Mouse (Mus musculus) cerebellum, adult 9-10 months (tissue): ENCODE data around the gene Insr.

Experiments
- DNase-seq: peaks from one replicate; pipeline ENCODE4 v3.0.0; 2022

Gene Insr

DNA sequence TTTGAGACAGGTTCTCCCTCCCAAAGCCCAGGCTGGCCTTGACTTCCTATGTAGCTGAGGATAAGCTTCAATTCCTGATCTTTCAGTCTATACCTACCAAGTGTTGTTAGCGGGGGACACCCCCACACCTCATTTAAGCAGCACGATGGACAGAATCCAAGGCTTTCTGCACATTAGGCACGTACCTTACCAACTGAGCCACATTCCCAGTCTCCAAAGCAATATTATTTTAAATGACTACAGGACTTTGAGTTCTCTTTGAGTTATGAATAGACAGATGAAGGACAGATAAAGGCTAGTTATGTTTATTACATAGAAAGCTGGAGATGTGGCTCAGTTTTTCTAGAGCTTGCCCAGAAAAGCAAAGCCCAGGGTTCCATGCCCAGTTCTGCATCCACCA, 5.6 kb downstream of the Insr start:
- no peak for DNase-seq

DNA sequence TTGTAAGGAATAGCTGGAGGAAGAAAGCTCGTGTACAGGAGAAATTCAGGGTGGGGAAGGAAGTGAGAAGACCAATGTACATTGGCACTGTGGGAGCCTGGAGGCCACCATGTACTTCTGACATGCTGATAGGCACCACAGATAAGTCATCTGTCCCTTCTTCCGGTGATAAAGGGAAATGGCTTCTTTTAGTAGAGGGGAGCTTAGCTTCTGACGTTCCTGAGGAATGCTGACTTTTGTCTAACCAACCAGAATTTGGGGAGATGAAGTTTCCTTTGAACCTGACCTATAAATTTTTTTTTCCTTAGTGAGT, 12.0 kb downstream of the Insr start:
- DNase-seq: no peak

DNA sequence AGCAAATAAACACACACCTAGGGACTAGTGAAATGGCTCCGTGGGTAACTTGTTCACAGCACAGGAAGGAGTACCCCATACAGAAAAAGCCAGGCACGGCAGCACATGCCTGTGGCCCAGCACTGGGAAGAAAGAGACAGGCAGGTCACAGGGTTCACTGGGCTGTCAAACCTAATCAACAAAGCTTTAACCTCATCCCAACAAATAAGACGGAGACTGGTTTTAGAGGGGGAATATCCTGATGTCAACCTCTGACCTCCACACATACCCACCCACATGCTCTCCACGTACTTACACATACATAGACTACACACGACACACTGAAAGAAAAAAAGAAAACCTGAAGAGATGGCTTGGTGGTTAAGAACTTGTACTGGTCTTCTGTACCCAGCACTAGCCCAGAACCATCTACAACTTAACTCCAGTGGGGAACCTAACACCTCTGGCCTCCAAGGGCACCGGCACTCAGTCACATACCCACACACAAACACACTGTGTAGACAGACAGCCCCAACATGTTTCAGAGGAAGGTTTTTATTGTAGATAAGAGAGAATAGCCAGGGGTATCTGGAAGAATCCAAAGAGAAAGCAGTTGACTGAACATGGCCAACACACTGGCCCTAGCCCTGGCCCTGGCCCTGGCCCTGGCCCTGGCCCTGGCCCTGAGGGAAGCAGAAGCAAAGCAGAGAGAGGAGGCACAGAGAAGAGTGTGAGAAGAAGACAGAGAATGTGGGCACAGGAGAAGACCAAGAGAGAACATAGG, 12.6 kb downstream of the Insr start:
- DNase-seq: no peak

DNA sequence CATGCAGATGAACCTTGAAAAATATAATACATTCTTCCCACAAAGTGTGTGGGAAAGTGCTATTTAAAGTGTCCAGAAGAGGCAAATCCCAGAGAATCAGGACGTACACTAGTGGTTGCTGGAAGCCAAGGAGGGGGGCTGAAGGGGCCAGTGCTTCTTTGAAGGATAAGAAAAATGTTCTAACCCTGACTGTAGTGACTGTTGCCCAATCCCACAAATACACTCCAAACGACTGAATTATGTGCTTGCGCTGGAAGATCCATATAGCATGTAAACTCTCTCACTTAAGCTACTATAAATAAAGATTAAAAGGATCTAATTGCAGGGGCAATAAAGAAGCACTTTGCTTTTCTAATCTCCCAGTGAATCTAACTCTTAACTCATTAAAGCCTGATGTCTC, 14.2 kb downstream of the Insr start:
- DNase-seq: no peak

DNA sequence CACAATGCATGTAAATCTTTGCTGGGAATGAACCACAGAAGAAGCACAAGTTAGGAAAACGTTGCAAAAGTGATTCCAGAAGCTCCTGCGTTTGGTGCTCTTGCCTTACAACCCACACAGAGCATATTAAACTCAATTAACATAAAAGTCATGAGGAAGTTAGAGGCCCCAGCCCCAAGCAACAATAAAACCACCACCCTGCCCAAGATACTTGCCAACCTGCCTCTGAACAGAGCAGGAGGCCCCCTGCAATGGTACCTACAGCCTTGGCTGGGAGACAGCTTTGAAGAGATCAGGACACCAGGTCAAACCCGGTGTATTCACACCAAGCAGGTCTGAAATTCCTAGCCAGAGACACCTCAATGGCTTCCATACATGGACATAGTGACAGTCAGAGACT, 16.6 kb downstream of the Insr start:
- no peak for DNase-seq

DNA sequence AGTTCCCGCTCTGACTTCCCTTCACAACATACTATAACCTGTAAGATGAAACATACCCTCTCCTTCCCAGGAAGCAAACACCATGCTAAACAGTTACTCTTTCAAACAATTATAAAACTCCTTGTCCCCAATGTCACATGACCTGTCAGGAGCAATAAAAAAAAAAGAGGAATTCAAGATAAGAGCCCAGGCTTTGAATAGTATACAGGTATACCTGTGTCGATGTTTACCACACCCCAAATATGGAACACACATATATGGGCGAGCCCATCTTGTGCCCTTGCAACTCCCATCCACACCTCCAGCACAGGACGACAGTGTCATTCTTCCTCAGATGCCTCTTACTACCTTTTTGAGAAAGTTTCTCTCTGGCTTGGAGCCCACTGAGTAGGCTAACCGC, 18.3 kb downstream of the Insr start:
- no peak for DNase-seq

DNA sequence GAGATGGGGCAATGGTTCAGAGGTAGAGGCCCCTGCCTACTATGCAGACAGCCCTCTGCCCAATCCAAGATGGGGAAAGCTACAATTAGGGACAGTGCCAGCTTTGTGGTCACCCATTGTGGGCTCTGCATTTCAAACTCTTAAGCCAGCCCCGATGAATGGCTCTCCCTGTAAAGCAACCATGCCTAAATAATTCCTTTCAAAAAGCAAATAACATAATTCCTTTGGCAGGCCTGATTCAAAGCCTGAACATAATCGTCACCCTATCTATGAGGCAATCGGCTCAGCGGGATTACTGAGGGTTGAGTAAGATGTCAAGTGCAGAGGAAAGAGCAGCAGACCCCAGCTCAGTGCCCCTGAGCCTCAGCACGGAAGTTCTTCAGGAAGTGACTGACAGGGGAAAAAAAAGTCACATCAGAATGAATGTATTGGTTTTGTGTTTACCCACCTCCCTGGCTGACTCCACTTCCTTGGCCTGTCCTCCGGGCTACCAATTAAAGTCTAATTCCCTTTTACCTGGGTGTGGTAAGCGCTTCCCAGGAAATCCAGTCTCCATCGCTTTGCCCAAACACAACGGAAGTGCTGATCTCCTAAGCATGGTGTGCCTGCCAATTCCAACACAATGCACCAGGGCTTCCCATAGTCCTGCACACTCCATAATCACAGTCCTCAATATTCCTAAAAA, 19.1 kb downstream of the Insr start:
- DNase-seq: no peak

DNA sequence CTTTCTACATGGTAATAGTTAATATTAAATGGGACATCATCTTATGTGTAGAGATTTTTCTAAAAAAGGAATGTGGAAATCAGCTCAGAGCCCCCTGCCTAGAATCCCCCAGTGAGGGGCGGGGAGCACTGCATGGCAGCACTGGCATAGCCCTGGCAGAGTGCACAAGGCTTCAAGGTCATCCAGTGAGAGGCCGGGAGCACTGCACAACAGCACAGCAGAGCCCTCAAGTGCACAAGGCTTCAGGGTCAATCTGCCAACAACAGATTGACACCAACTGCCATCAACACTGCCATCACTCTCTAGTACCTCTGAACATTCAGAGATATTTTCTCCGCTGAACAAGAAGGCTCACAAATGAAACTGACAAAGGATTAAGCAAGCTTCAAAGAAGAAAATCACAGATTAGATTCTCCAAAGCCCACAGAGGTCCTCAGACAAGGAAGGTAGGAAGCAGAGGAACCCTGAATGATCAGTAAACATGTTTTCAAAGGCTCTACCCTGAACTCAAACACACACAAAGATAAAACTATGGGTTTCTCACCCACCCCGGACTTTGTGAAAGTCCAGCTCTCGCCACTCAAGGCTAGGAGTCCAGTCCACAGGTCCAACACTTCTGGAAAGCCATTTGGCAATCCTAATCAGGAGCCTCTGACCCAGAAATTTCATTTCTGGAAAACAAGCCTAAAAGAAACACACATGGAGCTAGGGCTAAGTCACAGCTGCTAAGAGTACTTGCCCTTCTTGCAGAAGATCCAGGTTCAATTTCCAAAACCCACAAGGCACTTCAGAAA, 23.1 kb downstream of the Insr start:
- no peak for DNase-seq

DNA sequence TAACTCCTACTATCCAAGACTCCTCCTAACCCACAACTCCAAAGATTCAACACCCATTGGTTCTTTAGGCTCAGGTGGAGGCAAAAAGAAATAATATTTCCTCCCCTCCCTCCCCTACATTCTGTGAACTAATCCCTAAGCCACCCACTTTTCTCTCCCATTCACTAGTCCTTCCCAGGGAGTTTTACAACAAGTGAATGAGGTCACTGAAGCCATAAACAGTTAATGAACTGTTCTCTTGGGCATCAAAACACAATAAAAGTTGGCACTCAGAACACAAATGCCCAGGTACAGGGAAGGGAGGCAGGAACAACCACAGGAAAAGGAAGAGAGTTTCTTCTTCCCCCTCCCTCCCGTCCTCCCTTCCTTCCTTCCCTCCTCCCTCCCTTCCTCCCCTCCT, 24.1 kb downstream of the Insr start:
- DNase-seq: no peak

DNA sequence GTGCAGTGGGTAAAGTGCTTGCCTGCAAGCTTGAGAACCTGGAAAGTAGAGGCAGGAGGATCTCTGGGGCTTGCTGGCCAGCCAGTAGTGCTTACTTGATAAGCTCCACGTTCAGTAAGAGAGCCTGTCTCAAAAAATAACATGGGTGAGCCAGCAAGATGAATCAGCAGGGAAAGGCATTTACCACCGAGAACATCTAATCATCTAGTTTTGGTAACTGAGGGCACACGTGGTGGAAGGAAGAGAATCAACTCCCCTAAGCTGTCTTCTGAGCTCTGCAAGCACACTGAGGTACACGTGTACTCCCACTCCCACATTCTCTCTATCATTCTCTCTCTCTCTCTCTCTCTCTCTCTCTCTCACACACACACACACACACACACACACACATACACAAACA, 26.2 kb downstream of the Insr start:
- no peak for DNase-seq

DNA sequence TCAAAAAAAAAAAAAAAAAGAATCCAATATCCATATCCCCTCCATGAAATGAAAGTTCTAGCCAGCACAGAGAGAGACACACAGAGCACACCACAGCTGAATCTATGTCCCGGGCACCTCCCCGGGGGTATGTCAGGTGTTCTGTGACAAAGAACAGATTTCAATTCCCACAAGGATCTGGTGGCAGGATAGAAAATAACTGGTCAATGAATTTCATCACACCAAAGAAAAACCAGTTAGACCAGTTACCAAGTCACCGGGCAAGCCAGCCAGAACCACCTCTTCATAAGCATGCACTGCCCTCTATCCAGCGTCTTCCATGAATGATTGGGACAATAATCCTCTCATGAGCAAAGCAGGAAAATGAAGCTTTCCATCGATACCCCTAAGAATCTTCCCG, 26.8 kb downstream of the Insr start:
- DNase-seq: no peak

DNA sequence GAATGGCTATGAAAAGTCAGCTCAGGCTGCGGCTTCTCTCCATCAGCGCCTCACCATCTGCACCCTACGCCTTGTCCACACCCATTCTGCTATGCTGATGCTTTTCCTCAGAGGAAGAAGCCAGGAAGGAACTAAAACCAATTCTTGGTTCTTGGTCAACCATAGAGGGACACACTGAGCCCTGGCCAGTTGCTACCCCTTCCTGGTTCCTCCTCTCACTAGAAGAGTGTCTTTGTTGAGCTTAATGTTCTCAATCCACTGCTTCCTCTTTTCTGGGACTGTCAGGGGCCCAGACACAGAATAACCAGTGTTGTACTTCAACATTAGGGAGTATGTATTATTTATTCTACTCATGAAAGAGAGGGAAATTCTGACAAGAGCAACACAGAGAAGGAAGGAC, 28.3 kb downstream of the Insr start:
- no peak for DNase-seq

DNA sequence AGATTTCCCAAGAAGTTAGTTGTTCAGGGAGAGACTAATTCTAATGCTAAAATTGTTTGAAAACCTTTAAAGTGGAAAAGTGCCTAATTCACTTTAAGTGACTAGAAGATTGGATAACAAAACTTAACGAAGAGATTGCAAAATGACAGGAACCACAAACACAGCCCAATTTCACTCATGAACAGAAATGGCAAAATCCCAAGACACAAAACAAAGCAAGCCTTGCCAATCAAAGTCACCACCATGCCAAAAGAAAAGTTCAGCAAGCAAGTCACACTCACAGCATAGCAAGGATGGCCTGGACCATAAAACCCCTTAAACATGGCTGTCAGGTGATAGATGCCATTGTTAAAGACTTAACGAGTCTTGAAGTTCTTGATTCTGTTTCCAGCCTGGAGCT, 29.5 kb downstream of the Insr start:
- DNase-seq: no peak

DNA sequence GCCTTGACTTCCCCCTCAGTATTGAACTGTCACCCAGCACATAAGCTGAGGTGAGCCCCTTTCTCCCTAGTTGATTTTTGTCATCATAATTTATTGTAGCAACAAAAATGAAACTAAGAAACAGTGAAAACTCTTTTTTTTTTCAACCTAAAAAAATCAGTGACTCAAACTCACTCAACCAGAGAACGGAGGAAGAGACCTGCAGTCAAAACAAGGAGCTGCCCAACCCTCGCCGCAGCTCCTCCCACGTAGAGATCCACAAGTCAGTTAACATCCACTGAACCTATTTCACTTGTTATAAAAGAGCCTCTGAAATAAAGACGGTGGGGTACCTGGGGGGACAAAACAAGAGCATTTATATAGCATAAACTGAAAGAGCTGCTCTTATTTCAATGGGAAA, 30.7 kb downstream of the Insr start:
- no peak for DNase-seq

DNA sequence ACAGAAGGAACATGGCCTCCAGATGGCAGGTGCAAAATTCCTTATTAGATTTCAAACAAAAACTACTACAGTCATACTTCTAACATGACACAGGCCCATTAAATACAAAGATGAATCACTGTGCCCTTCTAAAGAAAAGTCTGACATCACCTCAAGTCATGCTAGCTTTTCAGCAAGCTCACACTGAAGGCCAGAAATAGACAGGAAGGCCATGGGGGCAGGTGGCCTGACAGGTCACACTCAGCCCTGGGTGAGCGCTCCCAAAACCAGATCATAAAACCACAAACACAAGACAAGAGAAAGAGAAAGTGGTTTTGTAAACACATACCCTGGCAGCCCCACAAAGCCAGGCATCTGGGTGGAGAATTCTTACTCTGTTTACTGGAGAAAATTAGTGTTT, 32.3 kb downstream of the Insr start:
- DNase-seq: no peak

DNA sequence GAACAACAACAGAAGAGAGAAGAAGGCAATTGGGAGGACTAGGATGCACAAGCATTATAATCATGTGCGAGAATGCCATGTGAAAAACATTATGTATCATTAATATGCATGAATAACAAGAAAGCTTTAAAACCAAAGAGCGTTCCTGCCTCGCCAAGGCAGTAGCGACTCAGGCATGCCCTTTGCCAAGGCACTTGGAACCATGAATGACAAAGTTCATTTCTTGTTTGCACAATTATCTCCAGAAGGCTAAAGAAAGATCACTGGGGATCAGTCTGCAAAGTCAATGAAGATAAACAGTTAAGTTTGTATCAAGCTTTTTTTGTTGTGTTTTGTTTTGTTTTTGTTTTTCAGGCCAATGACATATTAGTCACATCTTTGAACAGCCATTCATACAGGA, 36.2 kb downstream of the Insr start:
- no peak for DNase-seq

DNA sequence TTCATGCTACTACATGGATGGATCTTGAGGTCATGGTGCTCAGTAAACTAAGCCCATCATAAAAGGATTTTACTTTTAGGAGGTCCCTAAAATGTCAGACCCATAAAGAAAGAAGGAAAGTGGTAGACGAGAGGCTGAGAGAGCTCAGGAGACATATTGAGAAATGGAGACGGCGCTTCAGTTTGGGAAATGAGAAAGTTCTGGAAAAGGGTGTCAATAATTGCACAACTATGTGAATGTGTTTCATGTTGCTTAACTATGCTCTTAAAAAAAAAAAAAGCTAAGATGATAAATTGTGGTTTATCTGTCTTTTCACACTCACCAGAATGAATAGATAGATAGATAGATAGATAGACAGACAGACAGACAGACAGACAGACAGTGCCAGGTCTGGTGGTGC, 38.7 kb downstream of the Insr start:
- no peak for DNase-seq

DNA sequence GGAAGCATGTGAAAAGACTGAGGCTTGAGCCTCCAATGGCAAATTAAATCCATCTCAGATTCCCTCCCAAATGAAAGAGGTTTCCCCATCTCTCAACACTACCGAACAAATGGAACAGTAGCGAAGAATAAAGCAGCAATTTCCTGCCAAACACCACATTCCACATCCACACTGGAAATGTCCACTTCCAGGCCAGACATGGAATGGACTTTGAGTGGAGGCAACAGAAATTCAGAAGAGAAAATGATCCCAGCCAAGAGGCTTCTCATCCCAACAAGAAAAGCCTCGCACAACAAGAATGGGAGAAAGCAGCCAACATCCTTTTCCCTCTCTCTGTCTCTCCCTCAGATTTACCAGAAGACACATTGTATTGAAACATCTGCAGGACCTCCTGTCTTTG, 39.8 kb downstream of the Insr start:
- DNase-seq: no peak

DNA sequence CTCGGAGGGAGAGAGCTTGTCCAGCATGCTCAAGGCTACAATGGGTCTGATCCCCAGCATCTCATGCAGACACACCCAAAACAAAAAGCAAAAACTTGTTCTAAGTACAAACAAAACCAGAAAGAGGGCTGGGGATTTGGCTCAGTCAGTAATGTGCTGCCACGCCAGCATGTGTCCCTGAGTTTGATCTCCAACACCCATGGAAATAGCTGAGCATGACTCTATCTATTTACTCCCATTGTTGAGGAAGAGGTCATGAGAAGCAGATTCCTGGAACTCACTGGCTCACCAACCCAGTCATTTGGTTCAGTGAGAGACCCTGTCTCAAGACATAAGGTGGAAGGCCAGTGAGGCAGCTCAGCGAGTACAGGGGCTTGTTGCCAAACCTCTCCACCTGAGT, 40.6 kb downstream of the Insr start:
- no peak for DNase-seq

DNA sequence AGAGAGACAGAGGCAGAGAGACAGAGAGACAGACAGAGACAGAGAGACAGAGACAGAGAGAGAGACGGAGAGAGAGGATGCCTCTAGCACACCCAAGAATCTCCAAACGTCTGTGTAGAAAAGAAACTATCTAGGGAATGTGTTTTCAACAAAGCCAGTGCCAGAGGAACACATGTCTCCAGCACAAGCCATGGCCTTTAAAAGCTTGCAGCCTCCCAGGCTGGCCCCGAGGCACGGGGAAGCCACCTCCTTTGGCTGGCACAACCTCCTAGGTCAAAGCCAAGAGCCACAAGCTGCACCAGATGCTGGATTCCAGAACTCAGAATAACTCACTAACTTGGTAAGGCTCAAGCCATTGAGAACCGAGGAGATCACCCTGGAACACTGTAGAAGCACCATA, 42.1 kb downstream of the Insr start:
- no peak for DNase-seq

DNA sequence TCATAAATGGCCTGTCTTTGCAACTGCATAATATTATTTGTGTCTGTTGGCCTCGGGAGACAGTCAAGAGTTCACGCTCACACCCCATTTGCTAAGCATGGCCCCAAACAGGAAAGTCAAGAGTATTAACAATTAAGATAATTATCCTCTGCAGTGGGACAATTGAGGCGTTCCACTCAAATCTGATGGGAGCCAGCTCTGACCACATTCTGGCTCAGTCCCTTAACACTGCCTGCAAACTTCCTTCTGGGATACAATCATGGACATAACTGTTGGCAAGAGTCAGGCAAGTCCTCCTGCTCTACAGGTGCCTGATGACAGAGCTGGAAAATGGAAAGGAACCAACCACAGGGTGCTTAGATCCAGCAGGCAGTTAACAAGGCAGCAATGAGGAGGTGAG, 43.1 kb downstream of the Insr start:
- no peak for DNase-seq

DNA sequence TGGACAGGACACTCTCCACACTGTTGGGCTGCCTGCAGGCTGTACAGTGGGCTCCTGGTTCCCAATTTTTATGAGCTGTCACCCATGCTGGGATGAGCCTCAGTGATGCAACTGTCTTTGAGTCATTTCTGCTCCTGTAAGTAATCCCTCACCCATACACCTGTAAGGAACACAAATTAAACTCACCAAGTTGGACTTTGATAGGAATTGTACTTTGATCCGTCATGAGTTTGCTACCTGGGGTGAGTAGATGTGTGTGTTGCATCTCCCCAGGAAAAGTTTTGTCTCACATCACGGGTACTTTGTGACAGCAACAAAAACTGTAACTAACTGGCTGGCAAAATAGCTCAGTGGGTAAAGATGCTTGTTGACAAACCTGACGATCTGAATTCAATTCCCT, 44.8 kb downstream of the Insr start:
- no peak for DNase-seq

DNA sequence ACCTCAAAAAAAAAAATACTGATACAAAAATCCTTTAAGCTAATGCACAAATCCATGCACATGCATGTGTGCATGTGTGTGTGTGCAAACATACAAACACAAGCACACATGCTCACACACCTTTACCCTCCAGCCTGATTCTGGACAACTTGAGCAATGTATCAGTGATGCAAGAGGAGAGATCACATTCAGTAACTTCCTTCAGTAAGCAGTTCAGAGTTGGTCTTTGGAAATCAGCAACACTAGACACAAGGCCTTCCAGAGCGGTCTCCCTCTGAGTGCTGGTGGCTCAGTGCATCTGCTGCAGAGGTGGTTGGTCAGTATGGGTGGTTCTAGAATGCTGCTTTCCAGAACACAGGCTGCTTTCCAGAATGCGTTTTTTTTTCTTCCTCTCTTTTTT, 46.8 kb downstream of the Insr start:
- no peak for DNase-seq
